8 mouse cellular contexts compared by ENCODE assay signal in genomic region chr11:75193256-75194071, GRCm38 (mm10). TPM values are rescaled to one million over a fixed set of nuclear protein-coding genes. Genes with fewer than 3 reads are reported as not detected.
DNase-seq lines count a peak whose midpoint lies in the region; ATAC-seq and TF ChIP-seq lines count a peak whose summit lies in the region.

Rtn4rl1 (plus strand) TSS chr11:75193783.

- no peak for TF ChIP-seq EP300 in CH12.LX (IDR thresholded peaks at IDR 0.05; ENCODE audit: low read length)

- TF ChIP-seq RAD21 in CH12.LX (IDR thresholded peaks at IDR 0.05; ENCODE audit: low read depth, low read length): no peak

- DNase-seq in CH12.LX (ENCODE audit: extremely low read depth): no peak
- DNase-seq in adrenal gland, postnatal 36 days: peak; percentile 89 to 94
- peak; percentile 62 to 73 for DNase-seq in layer of hippocampus, postnatal 14 days (ENCODE audit: low spot score in 2 of 2)
- DNase-seq in lung, postnatal 10 days: peak; percentile 81
- DNase-seq in retina, postnatal 1 day: peak; percentile 79
- peak; percentile 73 to 81 for DNase-seq in urinary bladder, postnatal 36 days (ENCODE audit: low spot score in 2 of 2)

- peaks cover 57% of the 10 kb centered on the region for H3K27me3 ChIP-seq in CH12.LX (replicated peaks)
- H3K27me3 ChIP-seq in forebrain, embryonic 16.5 days (replicated peaks; ENCODE audit: control insufficient read depth, insufficient read depth, low read length): peaks cover 43% of the 10 kb centered on the region
- H3K27me3 ChIP-seq in hindbrain, embryonic 12.5 days: peaks cover 74% of the 10 kb centered on the region

- H3K9ac ChIP-seq in CH12.LX (ENCODE audit: insufficient read depth, low read depth): no peak within 1 kb of the TSS
- H3K9ac ChIP-seq in forebrain, embryonic 16.5 days (replicated peaks; ENCODE audit: low read depth, low read length): peak within 1 kb of the TSS; percentile 67
- peak within 1 kb of the TSS; percentile 57 for H3K9ac ChIP-seq in hindbrain, embryonic 12.5 days

- peaks cover 0 to 2% of the 10 kb centered on the region in 2 experiments for H3K36me3 ChIP-seq in CH12.LX (replicated peaks in 1 of 2; ENCODE audit: control insufficient read depth in 1 of 2, insufficient read depth in 1 of 2, low read length in 1 of 2)
- no peaks in the 10 kb centered on the region for H3K36me3 ChIP-seq in forebrain, embryonic 16.5 days (ENCODE audit: control insufficient read depth, insufficient read depth)
- no peaks in the 10 kb centered on the region for H3K36me3 ChIP-seq in hindbrain, embryonic 12.5 days

- H3K9me3 ChIP-seq in CH12.LX (replicated peaks; ENCODE audit: low read length): peaks cover 8% of the 10 kb centered on the region
- no peaks in the 10 kb centered on the region for H3K9me3 ChIP-seq in forebrain, embryonic 16.5 days (ENCODE audit: control insufficient read depth, low read length)
- H3K9me3 ChIP-seq in hindbrain, embryonic 12.5 days (replicated peaks): no peaks in the 10 kb centered on the region

- H3K4me2 ChIP-seq in CH12.LX (ENCODE audit: insufficient read depth, low read depth, poor library complexity, severe bottlenecking): peak within 1 kb of the TSS; percentile 89
- H3K4me2 ChIP-seq in forebrain, embryonic 16.5 days (ENCODE audit: low read length): peak within 1 kb of the TSS; percentile 72
- peak within 1 kb of the TSS; percentile 77 for H3K4me2 ChIP-seq in hindbrain, embryonic 12.5 days (replicated peaks)

- peaks cover 17% of the 10 kb centered on the region for H3K79me2 ChIP-seq in CH12.LX (replicated peaks; ENCODE audit: control insufficient read depth, extremely low read depth, insufficient read depth, poor library complexity, severe bottlenecking)

- peak within 1 kb of the TSS in 1 of 3 experiments; percentile 57 for H3K4me3 ChIP-seq in CH12.LX (replicated peaks in 1 of 3; ENCODE audit: low read depth in 2 of 3, low read length in 2 of 3, poor library complexity in 1 of 3)
- H3K4me3 ChIP-seq in forebrain, embryonic 16.5 days (replicated peaks; ENCODE audit: low read length): peak within 1 kb of the TSS; percentile 58
- peak within 1 kb of the TSS; percentile 48 for H3K4me3 ChIP-seq in hindbrain, embryonic 12.5 days

- H3K27ac ChIP-seq in CH12.LX (ENCODE audit: insufficient read depth, low read depth): no peak within 1 kb of the TSS
- H3K27ac ChIP-seq in forebrain, embryonic 16.5 days (ENCODE audit: low read length): no peak within 1 kb of the TSS
- H3K27ac ChIP-seq in hindbrain, embryonic 12.5 days: 0 out of 2 replicates have a peak within 1 kb of the TSS, but pooled peaks have one; percentile 7

- in situ Hi-C loops in CH12.LX (cut with MboI; ENCODE audit: low pct_ligation_motif_present, low pct_unique_long_range_greater_than_20kb, low sequenced_read_pairs): loop anchor here (5.0 kb wide), 2 partner anchors 34 to 94 kb away; no protein-coding TSS in a partner anchor

- TF ChIP-seq POLR2A in CH12.LX (IDR thresholded peaks at IDR 0.05; ENCODE audit: low read depth, low read length): no peak

- under 1% methylated on average over 80 of the region's 84 CpGs for WGBS in forebrain, embryonic 16.5 days
- WGBS in hindbrain, embryonic 12.5 days: under 1% methylated on average over 82 of the region's 84 CpGs

- dilution Hi-C loops in CH12.LX (cut with MboI; ENCODE audit: extremely low pct_ligation_motif_present, extremely low pct_unique_long_range_greater_than_20kb, low sequenced_read_pairs): no loop called here

- TF ChIP-seq CTCF in CH12.LX (conservative IDR thresholded peaks at IDR 0.05 in 1 of 2, IDR thresholded peaks at IDR 0.05 in 1 of 2; ENCODE audit: low read depth in 2 of 2, low read length in 2 of 2): no peak

- H3K4me1 ChIP-seq in CH12.LX (ENCODE audit: control insufficient read depth in 1 of 2, insufficient read depth in 2 of 2): peaks cover 22 to 49% of the 10 kb centered on the region in 2 experiments
- peaks cover 42% of the 10 kb centered on the region for H3K4me1 ChIP-seq in forebrain, embryonic 16.5 days (replicated peaks; ENCODE audit: control insufficient read depth, insufficient read depth, low read length)
- peaks cover 46% of the 10 kb centered on the region for H3K4me1 ChIP-seq in hindbrain, embryonic 12.5 days

- no peak for ATAC-seq in forebrain, embryonic 16.5 days
- ATAC-seq in hindbrain, embryonic 12.5 days (ENCODE audit: low FRiP score): peak; percentile 35; the same call in 1 of the 2 replicates

TF ChIP-seq in CH12.LX, 34 proteins besides CTCF, POLR2A, EP300 and RAD21:
- no peak for TF ChIP-seq USF2 (conservative IDR thresholded peaks at IDR 0.05; ENCODE audit: low read depth, low read length)
- peak; percentile 59; the same call in 1 of the 2 replicates for TF ChIP-seq MAZ (IDR thresholded peaks at IDR 0.05; ENCODE audit: low read depth, low read length)
- no peak for TF ChIP-seq TCF12 (IDR thresholded peaks at IDR 0.05; ENCODE audit: low read depth, low read length)
TF ChIP-seq in CH12.LX: peak in this region for 1.

RNA-seq across cellular contexts. Expression of gene Rtn4rl1, which starts in this region (rescaled TPM):
- total RNA-seq in CH12.LX (2012; rRNA removed) (0.04 TPM in 2 replicates), CH12.LX (2014; rRNA removed) (0.08 TPM in 1 of 2 replicates, not detected in the other)
- 0.09 and 0.11 TPM in 2 replicates for polyA plus RNA-seq in CH12.LX (2012; ENCODE audit: insufficient read length, low read depth)
- 10 to 100 TPM; 37.3 to 53.0 TPM for total RNA-seq in adrenal gland, postnatal 36 days (2021)
- polyA plus RNA-seq in forebrain, embryonic 16.5 days (2015; fragmentation: Nextera tagmentation; extraction: Ambion mirVana): 5.5 and 6.3 TPM in 2 replicates
- polyA plus RNA-seq in hindbrain, embryonic 12.5 days (2016; fragmentation: Nextera tagmentation; extraction: Ambion mirVana): 5.1 and 5.8 TPM in 2 replicates
- total RNA-seq in layer of hippocampus, postnatal 14 days (2021): 10 to 100 TPM; 82.1 to 83.1 TPM

Comparison
In these comparisons a context has a peak if more than half of its experiments do, and no peak if none do; other contexts are left out.
1. RNA of gene Rtn4rl1 (total RNA-seq): 82.1 to 83.1 TPM in layer of hippocampus, postnatal 14 days and 37.3 to 53.0 TPM in adrenal gland, postnatal 36 days; 0.04 to 0.08 TPM in CH12.LX; every median in the first group is over 10 times any median in the second.
2. Peak in every context shown above with its lines, with median percentiles within 50 percentile points of each other: H3K4me2 ChIP-seq.